Mouse (Mus musculus): ENCODE data around the gene Gm5426.
"Not testable (repeated sequence)": the region's sequence is repeated elsewhere in the genome, so short reads cannot be mapped to it uniquely, and the experiment has no call there.

Gene Gm5426

GRCm38 (mm10) chr10:96138585-96138984 is 2.2 kb downstream of the Gm5426 start:
- DNase-seq (ENCODE audit: low spot score): no peak

GRCm38 (mm10) chr10:96139274-96139673 is 2.9 kb downstream of the Gm5426 start:
- not testable (repeated sequence) for DNase-seq (ENCODE audit: low spot score)

GRCm38 (mm10) chr10:96146578-96146977 is 10.2 kb downstream of the Gm5426 start:
- no peak for DNase-seq (ENCODE audit: low spot score)

GRCm38 (mm10) chr10:96148250-96148699 is 11.9 kb downstream of the Gm5426 start:
- no peak for DNase-seq (ENCODE audit: low spot score)

GRCm38 (mm10) chr10:96150401-96151116 is 14.2 kb downstream of the Gm5426 start:
- DNase-seq (ENCODE audit: low spot score): no peak

GRCm38 (mm10) chr10:96153315-96153714 is 16.9 kb downstream of the Gm5426 start:
- no peak for DNase-seq (ENCODE audit: low spot score)

GRCm38 (mm10) chr10:96162975-96163706 is 26.7 kb downstream of the Gm5426 start:
- no peak for DNase-seq (ENCODE audit: low spot score)

- DNase-seq (ENCODE audit: low spot score): no peak
Measured at GRCm38 (mm10) chr10:96163791-96164190, 27.4 kb downstream of the Gm5426 start.

GRCm38 (mm10) chr10:96165260-96165659 is 28.9 kb downstream of the Gm5426 start:
- DNase-seq (ENCODE audit: low spot score): no peak

GRCm38 (mm10) chr10:96168998-96169397 is 32.6 kb downstream of the Gm5426 start:
- no peak for DNase-seq (ENCODE audit: low spot score)

- no peak for DNase-seq (ENCODE audit: low spot score)
Measured at GRCm38 (mm10) chr10:96171546-96171945, 35.1 kb downstream of the Gm5426 start.

GRCm38 (mm10) chr10:96172964-96173363 is 36.6 kb downstream of the Gm5426 start:
- no peak for DNase-seq (ENCODE audit: low spot score)

- DNase-seq (ENCODE audit: low spot score): no peak
Measured at GRCm38 (mm10) chr10:96173771-96174170, 37.4 kb downstream of the Gm5426 start.

- no peak for DNase-seq (ENCODE audit: low spot score)
Measured at GRCm38 (mm10) chr10:96176916-96177315, 40.5 kb downstream of the Gm5426 start.

GRCm38 (mm10) chr10:96180554-96181397 is 44.4 kb downstream of the Gm5426 start:
- no peak for DNase-seq (ENCODE audit: low spot score)

GRCm38 (mm10) chr10:96181398-96181790 is 45.0 kb downstream of the Gm5426 start:
- DNase-seq (ENCODE audit: low spot score): no peak

- DNase-seq (ENCODE audit: low spot score): no peak
Measured at GRCm38 (mm10) chr10:96181883-96182628, 45.7 kb downstream of the Gm5426 start.

GRCm38 (mm10) chr10:96185026-96185425 is 48.6 kb downstream of the Gm5426 start:
- no peak for DNase-seq (ENCODE audit: low spot score)

GRCm38 (mm10) chr10:96185601-96186000 is 49.2 kb downstream of the Gm5426 start:
- no peak for DNase-seq (ENCODE audit: low spot score)

All from urinary bladder, postnatal 10 days (tissue).